Mouse (Mus musculus): ENCODE data around the gene Rpl5.

DNA sequence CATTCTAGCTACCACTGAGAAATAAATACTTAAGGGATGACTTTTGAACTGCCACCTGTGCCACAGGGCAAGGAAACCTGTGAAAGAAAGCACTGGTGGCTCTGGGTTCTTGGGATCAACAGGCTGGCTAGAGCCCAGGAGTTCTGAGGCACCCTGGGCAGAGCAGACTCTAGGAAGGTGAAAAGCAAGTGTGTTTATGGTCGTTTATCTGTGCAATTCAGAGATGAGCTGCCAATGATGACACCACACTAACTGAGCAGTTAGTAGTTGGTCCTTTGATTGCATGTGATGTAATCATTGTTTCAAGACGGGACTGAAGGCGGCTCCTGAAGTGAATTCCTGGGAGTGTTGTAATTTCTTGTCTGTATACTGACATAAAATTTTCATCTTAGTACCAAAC, 4.0 kb downstream of the Rpl5 start:
- TF ChIP-seq CTCF (IDR thresholded peaks at IDR 0.05; ENCODE audit: extremely low read depth, insufficient read length, insufficient replicate concordance, low read depth, low read length), result no peak
- TF ChIP-seq POLR2A (IDR thresholded peaks at IDR 0.05; ENCODE audit: low read depth, low read length), result no peak

Data from small intestine, adult 2 months (tissue).